Mouse (Mus musculus) ES-E14 (cell line): ENCODE measurements around the gene Fndc3b. TPM values are rescaled to one million over a fixed set of nuclear protein-coding genes. Genes with fewer than 3 reads are reported as not detected.

Experiments used
- DNase-seq: peaks from one replicate; pipeline ENCODE4 v3.0.0-alpha.2; 2013; ENCODE audit warnings: low read depth, low spot score
- H3K27ac ChIP-seq: 2 replicates; pipeline ENCODE4 v1.5.1; 2012; ENCODE audit warnings: low read depth, mild to moderate bottlenecking, low read length, moderate library complexity, mixed read lengths; ENCODE audit not compliant: poor library complexity, insufficient read depth, severe bottlenecking
- H3K36me3 ChIP-seq: 2 replicates; pipeline ENCODE4 v1.6.1; 2012; ENCODE audit warnings: mild to moderate bottlenecking, low read length, moderate library complexity, mixed read lengths; ENCODE audit not compliant: control insufficient read depth, poor library complexity, insufficient read depth, severe bottlenecking
- H3K4me1 ChIP-seq, 2 experiments: fragments of 150-350 bp in 1 of 2; sonication (generic) in 1 of 2; 2 replicates each; pipeline ENCODE4 v1.6.1; 2012; ENCODE audit warnings: low read length in 2 of 2, mild to moderate bottlenecking in 1 of 2, mixed read lengths in 1 of 2; ENCODE audit not compliant: control insufficient read depth in 2 of 2, insufficient read depth in 2 of 2, poor library complexity in 1 of 2
- H3K4me3 ChIP-seq, 2 experiments: fragments of 150-350 bp in 1 of 2; sonication (generic) in 1 of 2; 2 replicates each; pipeline ENCODE4 v1.5.1; 2012; ENCODE audit warnings: low read length in 2 of 2, low read depth in 1 of 2, mild to moderate bottlenecking in 1 of 2, mixed read lengths in 1 of 2; ENCODE audit not compliant: insufficient read depth in 1 of 2, poor library complexity in 1 of 2, severe bottlenecking in 1 of 2
- H3K9ac ChIP-seq: 2 replicates; pipeline ENCODE4 v1.6.1; 2012; ENCODE audit warnings: low read depth, mild to moderate bottlenecking, low read length, mixed read lengths; ENCODE audit not compliant: poor library complexity, insufficient read depth, severe bottlenecking
- H3K9me3 ChIP-seq: fragments of 150-350 bp; sonication (generic); 2 replicates; pipeline ENCODE4 v1.6.1; 2012; ENCODE audit warnings: low read depth, mild to moderate bottlenecking, low read length; ENCODE audit not compliant: control insufficient read depth, insufficient read depth
- CHD2 ChIP-seq: IDR thresholded peaks from 2 replicates; pipeline ENCODE4 v1.6.1; 2014; ENCODE audit warnings: mild to moderate bottlenecking, low read depth, low read length, inconsistent platforms
- HCFC1 ChIP-seq: IDR thresholded peaks from 2 replicates; pipeline ENCODE4 v1.6.1; 2012; ENCODE audit warnings: low read length, inconsistent platforms, borderline replicate concordance; ENCODE audit not compliant: insufficient read depth
- MAFK ChIP-seq: IDR thresholded peaks from 2 replicates; pipeline ENCODE4 v1.6.1; 2014; ENCODE audit warnings: mild to moderate bottlenecking, low read depth, low read length, inconsistent platforms; ENCODE audit not compliant: insufficient read depth
- ZC3H11A ChIP-seq: IDR thresholded peaks from 2 replicates; pipeline ENCODE4 v1.6.1; 2012; ENCODE audit warnings: low read depth, mild to moderate bottlenecking, inconsistent platforms, low read length, borderline replicate concordance
- ZNF384 ChIP-seq: IDR thresholded peaks from 2 replicates; pipeline ENCODE4 v1.6.1; 2012; ENCODE audit warnings: low read depth, low read length, inconsistent platforms
- in situ Hi-C, 2 experiments: fragments of 600-800 bp; cut with MboI; formaldehyde crosslinking; loops; one replicate each; pipeline ENCODE4 v1.15.1; 2025; ENCODE audit warnings: low sequenced_read_pairs in 2 of 2, inconsistent platforms in 1 of 2; ENCODE audit not compliant: unreplicated experiment in 2 of 2
- total RNA-seq: library from RNA; depleted of rRNA; stranded (reverse); fragments of 300-350 nt; gene quantifications from 2 replicates; pipeline ENCODE4 v1.2.3, GENCODE M21; 2012

Gene Fndc3b
- total RNA-seq, 1 experiment: 16.6 TPM

GRCm38 (mm10) chr3:27573458-27573857 is 137.6 kb downstream of the Fndc3b start:
- no peak for DNase-seq
- TF ChIP-seq HCFC1: no peak
- no peak for TF ChIP-seq ZNF384
- TF ChIP-seq CHD2: no peak
- no peak for TF ChIP-seq MAFK
- no peak for TF ChIP-seq ZC3H11A
- H3K4me1 ChIP-seq: no peaks in the 10 kb centered on the region
- H3K9ac ChIP-seq: no peak overlapping the region
- in situ Hi-C loops: no loop called here
- no peaks in the 10 kb centered on the region for H3K9me3 ChIP-seq
- H3K36me3 ChIP-seq: no peaks in the 10 kb centered on the region
- no peak overlapping the region for H3K27ac ChIP-seq
- no peak overlapping the region for H3K4me3 ChIP-seq

- no peak overlapping the region for H3K27ac ChIP-seq
- TF ChIP-seq ZC3H11A (no peak), HCFC1 (no peak), MAFK (no peak), ZNF384 (no peak), CHD2 (no peak)
- H3K36me3 ChIP-seq: no peaks in the 10 kb centered on the region
Observed at GRCm38 (mm10) chr3:27572305-27572704, 138.8 kb downstream of the Fndc3b start.

GRCm38 (mm10) chr3:27565314-27565713 is 145.8 kb downstream of the Fndc3b start:
- no peaks in the 10 kb centered on the region for H3K9me3 ChIP-seq
- no peak overlapping the region for H3K4me3 ChIP-seq
- H3K27ac ChIP-seq: no peak overlapping the region
- in situ Hi-C loops: no loop called here
- DNase-seq: no peak
- no peaks in the 10 kb centered on the region for H3K36me3 ChIP-seq
- no peaks in the 10 kb centered on the region for H3K4me1 ChIP-seq
- TF ChIP-seq HCFC1 (no peak), ZC3H11A (no peak), ZNF384 (no peak), CHD2 (no peak), MAFK (no peak)
- no peak overlapping the region for H3K9ac ChIP-seq

More at GRCm38 (mm10) chr3:27572305-27572704, 138.8 kb downstream of the Fndc3b start:
- Histone ChIP-seq H3K4me3 (no peak overlapping the region), H3K9ac (no peak overlapping the region), H3K4me1 (no peaks in the 10 kb centered on the region), H3K9me3 (no peaks in the 10 kb centered on the region)
- in situ Hi-C loops: no loop called here
- no peak for DNase-seq

DNA sequence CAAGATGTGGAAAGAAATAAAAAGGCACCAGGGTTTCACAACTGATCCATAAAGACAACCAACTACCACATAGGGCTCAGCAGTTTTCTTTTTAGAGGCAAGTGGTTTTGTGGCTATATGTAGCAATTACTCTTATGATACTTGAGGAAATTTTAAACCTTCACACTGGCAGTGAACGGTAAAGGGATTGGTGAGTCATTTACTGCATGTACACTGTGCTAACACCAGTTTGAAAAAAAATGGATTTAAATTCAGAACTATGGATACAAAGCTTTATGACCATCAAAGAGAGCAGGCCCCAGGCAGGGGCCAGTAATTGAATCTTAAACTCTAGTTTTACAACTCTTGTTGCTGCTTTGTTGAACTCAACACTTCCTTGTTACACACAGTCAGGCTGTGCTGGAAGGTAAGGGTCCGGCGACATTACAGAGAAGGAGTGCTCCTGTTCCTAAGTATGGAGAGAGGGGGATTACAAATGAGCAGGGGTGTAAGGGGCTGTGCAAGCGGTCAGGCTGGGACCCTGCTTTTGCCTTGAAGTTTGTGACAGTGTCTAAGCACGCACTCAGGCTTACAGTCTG is 148.0 kb downstream of the Fndc3b start:
- no peak for TF ChIP-seq CHD2
- no peak for TF ChIP-seq ZNF384
- no peak for TF ChIP-seq HCFC1
- no peak for TF ChIP-seq ZC3H11A
- no peak for TF ChIP-seq MAFK
- Histone ChIP-seq H3K4me1 (no peaks in the 10 kb centered on the region), H3K36me3 (no peaks in the 10 kb centered on the region), H3K9me3 (no peaks in the 10 kb centered on the region), H3K27ac (no peak overlapping the region), H3K9ac (no peak overlapping the region), H3K4me3 (no peak overlapping the region)
- no peak for DNase-seq
- in situ Hi-C loops: no loop called here
